Mouse (Mus musculus) stomach, embryonic 15.5 days (tissue): ENCODE measurements around the gene Csnk1d. TPM values are rescaled to one million over a fixed set of nuclear protein-coding genes. Genes with fewer than 3 reads are reported as not detected.

ENCODE experiments used
- ATAC-seq: fragments of 200-750 bp; cut with Nextera tagmentation; 2 replicates; pipeline ENCODE4 v1.8.0; 2017; ENCODE audit warnings: low read depth, moderate number of reproducible peaks, moderate TSS enrichment; ENCODE audit not compliant: insufficient read depth, low FRiP score
- H3K27ac ChIP-seq: fragments of 300-500 bp; sonication (generic); 2 replicates; pipeline ENCODE4 v1.5.1; 2015; ENCODE audit warnings: mild to moderate bottlenecking, inconsistent platforms
- H3K27me3 ChIP-seq: fragments of 300-500 bp; sonication (generic); replicated peaks from 2 replicates; pipeline ENCODE4 v1.6.1; 2015; ENCODE audit warnings: inconsistent platforms
- H3K36me3 ChIP-seq: fragments of 300-500 bp; sonication (generic); 2 replicates; pipeline ENCODE4 v1.6.1; 2015; ENCODE audit warnings: inconsistent platforms
- H3K4me1 ChIP-seq: fragments of 300-500 bp; sonication (generic); 2 replicates; pipeline ENCODE4 v1.6.1; 2015; ENCODE audit warnings: inconsistent platforms
- H3K4me2 ChIP-seq: fragments of 300-500 bp; sonication (generic); 2 replicates; pipeline ENCODE4 v1.6.1; 2015; ENCODE audit warnings: mild to moderate bottlenecking, inconsistent platforms
- H3K4me3 ChIP-seq: fragments of 300-500 bp; sonication (generic); replicated peaks from 2 replicates; pipeline ENCODE4 v1.5.1; 2015; ENCODE audit warnings: inconsistent platforms
- H3K9ac ChIP-seq: fragments of 300-500 bp; sonication (generic); 2 replicates; pipeline ENCODE4 v1.6.1; 2015; ENCODE audit warnings: inconsistent platforms
- H3K9me3 ChIP-seq: fragments of 300-500 bp; sonication (generic); 2 replicates; pipeline ENCODE4 v1.6.1; 2016; ENCODE audit warnings: inconsistent platforms
- WGBS: fragments of 180-500 bp; shearing (Covaris S2); methylation state at CpG from one replicate; pipeline ENCODE4 v1.1.7; 2015; 5-methylcytosine and 5-hydroxymethylcytosine counted together
- polyA plus RNA-seq: library from polyadenylated mRNA; unstranded; fragments of >200 nt; fragmentation: Nextera tagmentation; extraction: Ambion mirVana; gene quantifications from 2 replicates; pipeline ENCODE4 v1.2.1, GENCODE M21; 2015

Gene Csnk1d
- polyA plus RNA-seq, 1 experiment from 2014 or later, result 110 TPM

DNA sequence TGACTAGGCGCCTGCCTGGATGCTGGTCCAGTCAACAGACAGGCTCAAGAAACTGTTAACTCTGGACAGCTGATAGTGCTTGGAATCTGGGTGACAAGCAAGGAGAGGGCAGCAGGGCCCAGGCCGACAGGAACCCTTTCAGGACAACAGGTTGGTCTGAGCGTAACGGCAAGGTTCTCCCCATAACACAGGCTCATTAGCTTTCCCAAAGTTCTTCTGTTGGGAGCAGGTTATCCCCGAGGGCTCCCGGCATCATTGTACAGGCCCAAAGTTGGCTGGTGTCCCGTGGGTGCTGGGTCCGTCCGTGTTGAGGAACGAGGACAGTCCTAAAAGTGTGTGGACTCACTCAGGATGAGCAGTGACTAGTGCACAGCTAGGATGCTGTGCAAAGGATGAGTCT, 41.3 kb downstream of the Csnk1d start:
- Histone ChIP-seq H3K27ac (no peak overlapping the region), H3K4me1 (peaks cover 40% of the 10 kb centered on the region)

DNA sequence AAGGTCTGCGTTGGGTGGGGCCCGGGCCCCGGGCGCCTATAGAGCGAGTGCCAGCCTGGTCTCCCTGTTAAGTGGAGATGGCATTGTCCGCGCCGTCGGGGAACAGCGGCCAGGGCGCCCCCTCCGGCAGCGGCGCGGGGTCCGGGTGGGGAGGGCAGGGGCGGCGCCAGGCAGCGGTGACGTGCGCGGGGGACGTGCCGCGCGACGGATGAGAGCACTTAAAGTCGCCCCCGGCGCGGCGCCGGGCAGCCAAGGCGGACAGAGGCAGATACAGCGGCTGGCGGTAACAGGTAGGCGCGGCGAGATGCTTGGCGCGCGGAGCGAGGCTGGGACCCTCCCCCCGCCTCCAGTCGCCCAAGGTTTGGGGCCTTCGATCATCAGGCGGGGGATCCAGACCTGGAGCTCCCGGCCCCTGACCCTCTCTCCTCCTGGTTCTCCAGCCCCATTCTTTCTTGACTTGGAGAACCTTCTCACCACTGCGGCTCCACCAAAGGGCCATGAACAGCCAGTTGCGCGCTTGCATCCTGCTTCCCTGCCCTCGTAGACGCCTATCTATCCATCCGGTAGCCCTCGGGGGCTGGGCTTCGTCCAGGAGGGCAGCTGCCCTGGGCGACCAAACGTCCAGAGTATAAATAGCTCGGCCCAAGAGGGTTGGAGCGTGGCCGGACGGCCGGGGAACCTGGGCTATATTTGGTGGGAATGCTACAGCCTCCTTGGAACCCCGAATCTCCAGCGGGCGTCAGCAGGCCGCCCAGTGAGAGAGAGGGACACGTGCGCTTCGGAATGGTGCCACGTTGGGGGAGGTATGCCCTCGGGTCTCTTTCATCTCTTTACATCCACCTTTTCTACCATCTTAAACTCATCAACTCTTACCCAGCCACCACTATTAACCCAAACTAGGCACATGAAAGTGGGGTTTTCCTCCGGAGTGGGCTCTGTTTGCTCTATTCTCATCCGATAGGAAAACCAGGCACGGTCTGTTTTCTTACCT, 42.0 kb downstream of the Csnk1d start:
- peak overlapping the region; percentile 54 for H3K4me3 ChIP-seq
- H3K9me3 ChIP-seq, result no peaks in the 10 kb centered on the region
- peaks cover 40% of the 10 kb centered on the region for H3K4me1 ChIP-seq
- WGBS, result 4% methylated on average over 71 of the region's 75 CpGs
- no peaks in the 10 kb centered on the region; the same call in 1 of the 2 replicates for H3K27me3 ChIP-seq
- peak; percentile 19; the same call in 1 of the 2 replicates for ATAC-seq
- H3K36me3 ChIP-seq, result no peaks in the 10 kb centered on the region
- H3K9ac ChIP-seq, result peak overlapping the region; percentile 6
- H3K27ac ChIP-seq, result peak overlapping the region; percentile 56
- H3K4me2 ChIP-seq, result peak overlapping the region; percentile 83

More for the DNA sequence above, 41.3 kb downstream of the Csnk1d start:
- 36% methylated on average over 10 of the region's 10 CpGs for WGBS
- peak overlapping the region; percentile 6; the same call in 1 of the 2 replicates for H3K9ac ChIP-seq
- no peaks in the 10 kb centered on the region for H3K9me3 ChIP-seq
- H3K27me3 ChIP-seq, result no peaks in the 10 kb centered on the region; the same call in 1 of the 2 replicates
- no peak for ATAC-seq
- peak overlapping the region; percentile 83 for H3K4me2 ChIP-seq
- peak overlapping the region; percentile 54 for H3K4me3 ChIP-seq
- H3K36me3 ChIP-seq, result no peaks in the 10 kb centered on the region

DNA sequence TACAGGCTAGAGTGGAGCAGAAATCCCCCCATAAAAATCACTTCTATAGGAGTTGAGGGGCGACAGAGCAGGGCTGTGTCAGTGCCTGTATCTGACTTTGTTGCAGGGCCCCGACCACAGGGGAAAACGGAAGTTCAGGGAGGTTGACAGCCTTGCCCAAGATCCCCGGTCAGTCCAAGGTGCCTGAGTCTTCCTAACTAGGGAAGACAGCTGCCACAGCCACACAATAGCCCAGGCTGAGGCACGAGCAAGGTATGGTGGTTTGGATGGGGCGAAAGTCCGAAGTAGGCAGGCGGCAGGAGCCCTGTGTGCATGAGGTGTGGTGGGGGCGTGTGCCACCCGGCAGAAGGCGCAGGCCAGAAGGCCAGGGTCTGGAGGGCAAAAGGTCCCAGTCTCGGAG, 42.8 kb downstream of the Csnk1d start, which contains the start of gene Slc16a3:
Slc16a3 (plus strand) TSS at position 153 of the 400 bp plus-strand sequence.
- ATAC-seq, result no peak

DNA sequence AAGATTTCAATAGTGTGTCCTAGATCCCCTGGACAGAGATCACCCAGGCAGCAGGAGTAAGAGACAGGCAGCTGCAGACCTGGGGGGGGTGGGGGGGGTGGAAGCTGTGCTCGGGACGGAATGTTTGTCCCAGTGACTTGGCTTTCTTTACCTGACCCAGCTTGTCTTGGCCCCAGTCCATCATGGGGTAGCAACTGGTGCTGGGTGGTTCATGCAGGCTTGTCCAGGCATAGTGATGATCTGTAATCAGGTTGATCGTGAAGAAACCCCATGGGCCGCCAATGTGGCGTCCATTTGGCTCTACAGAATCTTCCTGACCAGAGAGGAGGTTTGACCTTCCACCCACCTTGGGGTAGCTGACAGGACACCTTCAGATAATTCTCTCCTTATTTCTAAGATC, 45.2 kb downstream of the Csnk1d start:
- H3K4me2 ChIP-seq, result no peak overlapping the region
- peaks cover 24% of the 10 kb centered on the region for H3K4me1 ChIP-seq
- H3K27me3 ChIP-seq, result no peaks in the 10 kb centered on the region; the same call in 1 of the 2 replicates
- H3K27ac ChIP-seq, result no peak overlapping the region
- no peak overlapping the region for H3K4me3 ChIP-seq
- H3K9me3 ChIP-seq, result no peaks in the 10 kb centered on the region
- 85% methylated on average over 5 of the region's 5 CpGs for WGBS
- no peak overlapping the region for H3K9ac ChIP-seq
- H3K36me3 ChIP-seq, result no peaks in the 10 kb centered on the region
- no peak for ATAC-seq

More for the DNA sequence above, 42.8 kb downstream of the Csnk1d start, which contains the start of gene Slc16a3:
- no peaks in the 10 kb centered on the region for H3K9me3 ChIP-seq
- peak within 1 kb of the TSS; percentile 83 for H3K4me2 ChIP-seq
- peak within 1 kb of the TSS; percentile 54 for H3K4me3 ChIP-seq
- 23% methylated on average over 12 of the region's 12 CpGs for WGBS
- H3K9ac ChIP-seq, result peak within 1 kb of the TSS; percentile 6
- H3K27me3 ChIP-seq, result no peaks in the 10 kb centered on the region; the same call in 1 of the 2 replicates
- H3K4me1 ChIP-seq, result peaks cover 40% of the 10 kb centered on the region
- H3K27ac ChIP-seq, result peak within 1 kb of the TSS; percentile 56
- no peaks in the 10 kb centered on the region for H3K36me3 ChIP-seq

DNA sequence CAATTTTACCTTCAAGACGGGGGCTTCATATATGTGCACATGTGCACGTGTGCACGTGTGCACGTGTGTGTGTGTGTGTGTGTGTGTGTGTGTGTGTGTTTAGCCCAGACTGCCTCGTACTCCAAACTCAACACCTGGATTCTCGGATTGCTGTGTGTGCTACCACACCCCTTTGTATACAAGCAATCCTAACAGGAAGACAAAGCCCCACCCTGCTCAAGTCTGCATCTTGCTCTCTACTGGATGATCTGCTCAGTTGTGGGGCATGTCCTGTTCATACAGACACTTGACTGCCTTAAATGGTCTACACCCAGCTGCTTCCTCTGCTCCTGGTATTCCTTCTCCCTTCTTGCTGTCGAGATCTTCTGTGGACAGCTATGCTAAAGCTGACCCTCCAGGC, 45.9 kb downstream of the Csnk1d start:
- H3K4me1 ChIP-seq, result peaks cover 20% of the 10 kb centered on the region
- no peak for ATAC-seq
- WGBS, result 80% methylated on average over 7 of the region's 7 CpGs
- H3K27me3 ChIP-seq, result no peaks in the 10 kb centered on the region; the same call in 1 of the 2 replicates
- no peak overlapping the region for H3K27ac ChIP-seq
- no peak overlapping the region for H3K4me3 ChIP-seq
- H3K9me3 ChIP-seq, result no peaks in the 10 kb centered on the region
- H3K9ac ChIP-seq, result no peak overlapping the region
- H3K36me3 ChIP-seq, result no peaks in the 10 kb centered on the region
- no peak overlapping the region for H3K4me2 ChIP-seq

DNA sequence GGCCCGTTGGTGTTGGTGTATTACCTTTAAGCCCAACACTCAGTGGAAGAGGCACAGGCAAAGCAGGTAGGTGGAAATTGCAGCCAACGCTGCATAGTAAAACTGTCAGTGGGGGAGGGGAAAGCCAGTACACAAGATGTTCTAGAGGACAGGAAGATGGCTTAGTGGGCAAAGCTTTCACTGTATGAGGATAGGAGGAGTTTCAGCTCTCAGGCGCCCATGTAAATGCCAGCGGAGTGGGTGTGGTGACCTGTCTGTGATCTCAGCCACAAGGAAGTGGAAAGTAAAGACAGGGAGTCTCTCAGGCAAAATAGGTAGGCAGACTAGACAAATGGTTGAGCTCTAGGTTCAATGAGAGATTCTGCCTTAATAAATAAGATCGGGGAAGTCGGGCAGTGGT, 50.2 kb downstream of the Csnk1d start:
- Histone ChIP-seq H3K27ac (no peak overlapping the region), H3K9ac (no peak overlapping the region), H3K27me3 (no peaks in the 10 kb centered on the region), H3K4me3 (no peak overlapping the region), H3K4me2 (no peak overlapping the region), H3K9me3 (no peaks in the 10 kb centered on the region), H3K4me1 (no peaks in the 10 kb centered on the region), H3K36me3 (no peaks in the 10 kb centered on the region)
- 80% methylated on average over 6 of the region's 6 CpGs for WGBS
- no peak for ATAC-seq

DNA sequence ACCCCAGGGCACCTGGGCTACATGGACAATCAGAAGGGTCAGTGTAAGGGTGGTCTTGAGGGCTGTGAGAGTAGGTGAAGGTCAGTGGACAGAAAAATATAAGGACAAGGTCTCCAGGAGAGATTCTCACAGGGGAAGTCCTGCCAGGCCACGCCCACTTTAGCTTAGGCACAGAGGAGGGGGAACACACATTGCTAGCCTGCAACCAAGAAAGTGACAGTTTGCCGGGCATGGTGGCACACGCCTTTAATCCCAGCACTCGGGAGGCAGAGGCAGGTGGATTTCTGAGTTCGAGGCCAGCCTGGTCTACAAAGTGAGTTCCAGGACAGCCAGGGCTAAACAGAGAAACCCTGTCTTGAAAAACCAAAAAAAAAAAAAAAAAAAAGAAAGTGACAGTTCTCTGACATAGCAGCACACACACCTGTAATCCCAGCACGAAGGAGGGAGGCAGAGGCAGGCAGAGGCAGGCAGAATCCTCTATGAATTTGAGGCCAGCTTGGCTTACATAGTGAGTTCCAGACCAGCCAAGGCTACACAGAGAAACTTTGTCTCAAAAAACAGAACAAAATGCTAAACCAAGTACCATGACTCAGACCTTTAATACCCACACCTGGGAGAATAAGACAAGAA, 51.3 kb downstream of the Csnk1d start:
- no peaks in the 10 kb centered on the region for H3K9me3 ChIP-seq
- ATAC-seq, result no peak
- no peak overlapping the region for H3K9ac ChIP-seq
- no peak overlapping the region for H3K27ac ChIP-seq
- no peak overlapping the region for H3K4me2 ChIP-seq
- no peaks in the 10 kb centered on the region for H3K36me3 ChIP-seq
- H3K27me3 ChIP-seq, result no peaks in the 10 kb centered on the region
- 49% methylated on average over 6 of the region's 6 CpGs for WGBS
- no peaks in the 10 kb centered on the region for H3K4me1 ChIP-seq
- no peak overlapping the region for H3K4me3 ChIP-seq

DNA sequence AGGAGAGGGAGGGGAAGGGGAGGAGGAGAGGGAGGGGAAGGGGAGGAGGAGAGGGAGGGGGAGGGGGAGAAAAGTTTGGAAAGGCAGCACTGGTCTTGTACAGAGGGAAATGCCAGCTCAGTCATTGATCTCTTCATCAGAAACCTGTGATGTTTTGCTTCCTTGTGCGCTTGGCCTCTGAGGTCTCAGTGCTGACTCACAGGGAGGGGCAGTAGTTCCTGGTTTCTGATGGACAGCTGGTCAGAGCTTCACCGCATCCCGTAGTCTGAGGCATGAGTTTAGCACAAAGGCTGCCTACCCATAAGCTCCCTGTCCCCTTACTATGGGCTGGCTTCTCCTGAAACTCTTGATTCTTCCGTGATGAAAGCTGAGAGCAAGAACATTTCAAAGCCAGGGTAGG, 52.3 kb downstream of the Csnk1d start:
- WGBS, result 26% methylated on average over 4 of the region's 4 CpGs
- H3K27me3 ChIP-seq, result no peaks in the 10 kb centered on the region
- no peaks in the 10 kb centered on the region for H3K4me1 ChIP-seq
- H3K36me3 ChIP-seq, result no peaks in the 10 kb centered on the region
- H3K27ac ChIP-seq, result no peak overlapping the region
- no peak overlapping the region for H3K4me3 ChIP-seq
- H3K9ac ChIP-seq, result no peak overlapping the region
- H3K4me2 ChIP-seq, result no peak overlapping the region
- no peaks in the 10 kb centered on the region for H3K9me3 ChIP-seq
- ATAC-seq, result no peak

DNA sequence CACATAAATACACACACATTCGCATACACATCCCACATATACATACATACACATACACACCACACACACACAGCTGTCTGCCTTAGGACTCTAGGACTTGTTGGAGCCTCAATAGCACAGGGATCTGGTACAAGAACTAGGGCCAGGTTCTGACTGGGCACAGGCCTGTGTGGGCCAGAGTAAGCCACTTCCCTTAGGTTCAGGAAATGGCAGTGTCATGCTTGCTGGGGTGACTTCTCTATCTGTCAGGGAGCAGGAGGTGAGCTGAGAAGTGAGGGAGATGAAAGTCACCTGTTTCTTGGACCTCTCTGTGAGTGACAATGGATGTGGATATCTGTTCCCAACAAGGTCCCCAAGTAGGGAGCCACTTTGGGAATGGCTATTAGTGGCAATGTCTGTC, 53.2 kb downstream of the Csnk1d start:
- Histone ChIP-seq H3K4me3 (no peak overlapping the region), H3K4me2 (no peak overlapping the region), H3K27ac (no peak overlapping the region), H3K9ac (no peak overlapping the region), H3K4me1 (no peaks in the 10 kb centered on the region), H3K36me3 (no peaks in the 10 kb centered on the region), H3K9me3 (no peaks in the 10 kb centered on the region), H3K27me3 (no peaks in the 10 kb centered on the region)
- 95% methylated on average over 1 of the region's 1 CpGs for WGBS
- peak; percentile 61; the same call in 1 of the 2 replicates for ATAC-seq

DNA sequence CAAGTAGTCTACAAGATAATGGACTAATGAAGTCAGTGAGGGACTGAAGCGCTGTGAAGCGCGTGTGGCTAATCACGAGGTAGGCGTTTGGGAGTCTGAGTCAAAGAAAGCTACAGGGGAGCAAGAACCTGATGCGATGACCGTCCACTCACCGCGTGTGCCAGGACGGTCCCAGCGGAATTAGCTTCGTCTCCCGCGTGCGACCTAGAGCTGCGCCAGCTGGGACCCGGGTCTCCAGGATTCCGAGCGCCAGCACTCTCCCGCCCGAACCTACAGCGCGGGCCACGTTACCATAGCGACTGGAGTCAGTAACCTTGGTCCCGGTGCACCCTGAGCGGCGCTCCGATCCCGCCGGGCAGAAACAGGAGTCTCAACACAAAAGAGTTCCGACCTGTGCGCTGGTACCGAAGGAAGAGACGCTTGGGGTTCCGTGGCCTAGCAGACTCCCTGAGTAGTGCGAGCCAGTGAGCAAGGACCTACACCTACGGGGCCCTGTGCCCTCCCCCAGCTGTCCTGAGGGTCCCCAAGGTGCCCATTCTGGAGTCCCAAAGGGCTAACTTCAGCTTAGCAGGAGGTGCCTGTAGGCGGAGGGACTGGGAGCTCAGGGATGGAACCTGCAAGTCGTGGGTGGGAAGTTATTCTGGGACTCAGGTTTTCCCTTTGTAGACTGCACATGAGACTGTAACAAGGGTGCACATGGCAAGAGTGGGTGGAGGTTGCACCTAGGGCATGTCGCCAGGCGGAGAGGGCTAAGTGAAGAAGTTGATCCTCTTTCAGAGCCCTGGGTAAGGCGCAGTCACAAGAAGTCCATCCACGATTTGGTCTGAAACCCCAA, 58.3 kb downstream of the Csnk1d start, which contains the start of gene Ccdc57:
Ccdc57 (minus strand) TSS at position 309 of the 835 bp plus-strand sequence.
- H3K9ac ChIP-seq, result peak within 1 kb of the TSS; percentile 66
- H3K9me3 ChIP-seq, result no peaks in the 10 kb centered on the region
- 10% methylated on average over 44 of the region's 44 CpGs for WGBS
- H3K36me3 ChIP-seq, result no peaks in the 10 kb centered on the region
- no peaks in the 10 kb centered on the region; the same call in 1 of the 2 replicates for H3K4me1 ChIP-seq
- peak; percentile 88 for ATAC-seq
- peak within 1 kb of the TSS; percentile 93 for H3K4me2 ChIP-seq
- H3K27me3 ChIP-seq, result no peaks in the 10 kb centered on the region
- no peak within 1 kb of the TSS for H3K27ac ChIP-seq
- H3K4me3 ChIP-seq, result peak within 1 kb of the TSS; percentile 77

DNA sequence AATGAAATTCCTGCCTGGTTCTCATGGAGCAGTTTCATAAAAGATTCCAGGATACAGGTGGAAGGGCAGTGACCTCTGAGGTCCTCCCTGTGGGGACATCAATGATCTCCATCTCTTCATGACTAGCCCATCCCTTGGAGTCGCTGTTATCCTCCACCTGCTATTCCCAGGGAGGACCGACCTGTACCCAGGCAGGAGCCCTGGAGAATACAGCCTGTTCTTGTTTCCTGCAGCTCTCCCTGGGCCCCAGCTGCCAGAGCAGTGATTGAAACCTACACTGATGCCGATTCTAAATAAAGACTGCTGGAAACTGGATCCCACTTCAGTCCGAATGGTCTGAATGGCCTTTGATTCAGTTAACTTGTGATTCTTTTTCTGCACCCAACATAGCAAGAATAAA, 59.7 kb downstream of the Csnk1d start:
- ATAC-seq, result no peak
- no peak overlapping the region for H3K9ac ChIP-seq
- no peaks in the 10 kb centered on the region for H3K27me3 ChIP-seq
- 93% methylated on average over 4 of the region's 4 CpGs for WGBS
- no peak overlapping the region for H3K4me3 ChIP-seq
- no peaks in the 10 kb centered on the region for H3K9me3 ChIP-seq
- H3K4me2 ChIP-seq, result peak overlapping the region; percentile 93; the same call in 1 of the 2 replicates
- no peak overlapping the region for H3K27ac ChIP-seq
- no peaks in the 10 kb centered on the region for H3K36me3 ChIP-seq
- no peaks in the 10 kb centered on the region; the same call in 1 of the 2 replicates for H3K4me1 ChIP-seq
